Mouse (Mus musculus) lung, postnatal 0 days (tissue): Measurements from ENCODE around the gene Itgb8.

Experiments used
- CTCF ChIP-seq: IDR thresholded peaks from 2 replicates; pipeline ENCODE4 v1.5.1; 2016; ENCODE audit warnings: antibody characterized with exemption, mild to moderate bottlenecking
- EP300 ChIP-seq: IDR thresholded peaks from 2 replicates; pipeline ENCODE4 v1.6.1; 2016; ENCODE audit warnings: antibody characterized with exemption, mild to moderate bottlenecking, control low read depth

- TF ChIP-seq CTCF (no peak), EP300 (no peak)
These were observed 10.0 kb upstream of the Itgb8 start for GRCm38 (mm10) chr12:119248581-119248980.
